Mouse (Mus musculus) cerebellum, adult 2 months (tissue): ENCODE results near the gene Pbx3.

Experiments
- CTCF ChIP-seq: fragments of 200-500 bp; IDR thresholded peaks from 2 replicates; pipeline ENCODE4 v1.5.1; 2011; ENCODE audit warnings: low read depth, mild to moderate bottlenecking, control low read depth, low read length, moderate library complexity, borderline replicate concordance; ENCODE audit not compliant: insufficient read depth
- POLR2A ChIP-seq: fragments of 200-500 bp; IDR thresholded peaks from 2 replicates; pipeline ENCODE4 v1.6.1; 2011; ENCODE audit warnings: low read length, control low read depth, borderline replicate concordance; ENCODE audit not compliant: insufficient read depth

- TF ChIP-seq CTCF, result no peak
- TF ChIP-seq POLR2A, result no peak
Measured at GRCm38 (mm10) chr2:34260653-34261076, 112.3 kb downstream of the Pbx3 start.
